Mouse (Mus musculus): Measurements from ENCODE around the gene 4932415D10Rik.

GRCm38 (mm10) chr10:82245021-82245420 lies 71.4 kb downstream of the 4932415D10Rik start:
- TF ChIP-seq CTCF (IDR thresholded peaks at IDR 0.05; ENCODE audit: low read depth) (no peak), EP300 (IDR thresholded peaks at IDR 0.05; ENCODE audit: low read depth) (no peak)

Measured in liver, embryonic 14.5 days (tissue).